Comparison of ENCODE assay signal across 9 mouse cellular contexts in the genomic region with DNA sequence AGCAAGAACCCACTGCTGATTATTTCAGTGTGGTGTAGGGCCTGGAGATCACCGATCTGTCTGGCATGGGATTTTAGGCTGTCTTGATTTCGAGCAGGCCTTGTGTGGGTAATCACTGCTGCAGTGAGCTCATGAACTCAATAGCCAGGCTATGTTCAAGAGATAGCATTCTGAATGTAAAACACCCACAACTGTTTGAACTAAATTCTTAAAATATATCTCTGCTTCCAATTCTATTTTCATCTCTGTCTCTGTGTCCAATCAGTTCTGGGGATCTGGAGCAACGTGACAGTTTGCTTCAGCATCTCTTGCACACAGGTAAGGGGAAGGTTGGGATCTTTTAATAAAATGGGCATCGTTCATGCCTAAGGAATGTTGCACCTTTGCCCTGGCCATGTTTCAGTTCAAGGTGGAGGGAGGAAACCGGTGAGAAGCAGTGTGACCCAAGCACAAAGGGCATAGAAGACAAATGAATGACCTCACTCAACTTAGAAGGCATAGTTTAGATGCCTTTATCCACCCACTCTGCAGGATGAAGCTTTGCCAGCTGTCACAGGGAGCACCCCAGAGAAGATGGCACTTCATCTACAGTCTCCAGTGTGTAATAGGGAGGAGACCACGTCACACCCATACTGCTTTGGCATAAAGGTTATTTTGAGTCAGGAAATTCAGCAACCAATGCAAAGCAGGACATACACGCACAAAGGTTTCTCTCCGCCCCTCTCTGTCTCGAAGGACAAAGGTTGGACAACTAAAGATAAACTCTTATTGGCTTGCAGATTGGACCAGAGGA. TPM values are rescaled to one million over a fixed set of nuclear protein-coding genes. Genes with fewer than 3 reads are reported as not detected.
DNase-seq lines count a peak whose midpoint lies in the region; ATAC-seq and TF ChIP-seq lines count a peak whose summit lies in the region.
"Had no signal": no experiment of that assay in that cellular context is flagged by ENCODE, and none has a peak within 500 bp of the region (broad histone marks: within the 10 kb centered on the region; RNA-seq: fewer than 3 reads in every experiment).

No protein-coding gene starts in this region.

- WGBS in cerebellum, adult 2 months, result 41% methylated on average over 9 of the region's 9 CpGs
- WGBS in hindbrain, embryonic 13.5 days, result 59% methylated on average over 9 of the region's 9 CpGs
- 42% methylated on average over 9 of the region's 9 CpGs for WGBS in liver, embryonic 12.5 days (ENCODE audit: insufficient replicate concordance)
- 45% methylated on average over 9 of the region's 9 CpGs for WGBS in stomach, embryonic 16.5 days

- DNase-seq in right cerebral cortex, adult 18-20 months, result peak; percentile 34
- DNase-seq in right cerebral cortex, postnatal 14 days, result no peak
- peak; percentile 44 to 47 for DNase-seq in cerebellum, adult 2 months
- DNase-seq in urinary bladder, postnatal 4 days (ENCODE audit: low spot score in 2 of 2), result no peak

- H3K27me3 ChIP-seq in cerebellum, adult 2 months (ENCODE audit: control insufficient read depth, insufficient read depth, low read length), result no peaks in the 10 kb centered on the region
- no peaks in the 10 kb centered on the region for H3K27me3 ChIP-seq in hindbrain, embryonic 13.5 days
- no peaks in the 10 kb centered on the region; the same call in 1 of the 2 replicates for H3K27me3 ChIP-seq in liver, embryonic 12.5 days (replicated peaks)
- H3K27me3 ChIP-seq in stomach, embryonic 16.5 days (ENCODE audit: control insufficient read depth, insufficient read depth, low read length), result no peaks in the 10 kb centered on the region

- H3K4me3 ChIP-seq in cerebellum, adult 2 months (replicated peaks; ENCODE audit: insufficient read depth, low read depth, low read length), result peak overlapping the region; percentile 49
- H3K4me3 ChIP-seq in hindbrain, embryonic 13.5 days, result peak overlapping the region; percentile 58
- peak overlapping the region; percentile 64 for H3K4me3 ChIP-seq in liver, embryonic 12.5 days
- H3K4me3 ChIP-seq in stomach, embryonic 16.5 days (replicated peaks; ENCODE audit: low read length), result peak overlapping the region; percentile 75

- peak overlapping the region; percentile 20; the same call in 1 of the 2 replicates for H3K27ac ChIP-seq in cerebellum, adult 2 months (ENCODE audit: insufficient read depth, low read length)
- H3K27ac ChIP-seq in hindbrain, embryonic 13.5 days, result peak overlapping the region; percentile 84
- H3K27ac ChIP-seq in liver, embryonic 12.5 days, result peak overlapping the region; percentile 82
- H3K27ac ChIP-seq in stomach, embryonic 16.5 days (ENCODE audit: low read length), result no peak overlapping the region

- H3K9ac ChIP-seq in hindbrain, embryonic 13.5 days, result peak overlapping the region; percentile 66
- H3K9ac ChIP-seq in liver, embryonic 12.5 days, result peak overlapping the region; percentile 76
- no peak overlapping the region for H3K9ac ChIP-seq in stomach, embryonic 16.5 days (ENCODE audit: low read length)

- no peak for TF ChIP-seq POLR2A in cerebellum, adult 2 months (IDR thresholded peaks at IDR 0.05; ENCODE audit: borderline replicate concordance, insufficient read depth, low read length)

- H3K9me3 ChIP-seq in hindbrain, embryonic 13.5 days, result no peaks in the 10 kb centered on the region
- H3K9me3 ChIP-seq in liver, embryonic 12.5 days (replicated peaks), result no peaks in the 10 kb centered on the region
- H3K9me3 ChIP-seq in stomach, embryonic 16.5 days (replicated peaks; ENCODE audit: control insufficient read depth, low read length), result no peaks in the 10 kb centered on the region

- no peak for ATAC-seq in hindbrain, embryonic 13.5 days (ENCODE audit: low FRiP score)
- ATAC-seq in liver, embryonic 12.5 days, result no peak
- no peak for ATAC-seq in stomach, embryonic 16.5 days (ENCODE audit: insufficient read depth, low FRiP score)
- no peak for ATAC-seq in erythroid progenitor cell, adult 5-6 weeks (replicated peaks; ENCODE audit: low FRiP score, poor library complexity, severe bottlenecking)

- peak overlapping the region; percentile 65 for H3K4me2 ChIP-seq in hindbrain, embryonic 13.5 days
- peak overlapping the region; percentile 91 for H3K4me2 ChIP-seq in liver, embryonic 12.5 days
- peak overlapping the region; percentile 67 for H3K4me2 ChIP-seq in stomach, embryonic 16.5 days (ENCODE audit: low read depth, low read length)

- H3K4me1 ChIP-seq in cerebellum, adult 2 months (ENCODE audit: control insufficient read depth, insufficient read depth, low read length), result peaks cover 4% of the 10 kb centered on the region; the same call in 1 of the 2 replicates
- peaks cover 23% of the 10 kb centered on the region for H3K4me1 ChIP-seq in hindbrain, embryonic 13.5 days (replicated peaks)
- peaks cover 63% of the 10 kb centered on the region for H3K4me1 ChIP-seq in liver, embryonic 12.5 days
- peaks cover 15% of the 10 kb centered on the region for H3K4me1 ChIP-seq in stomach, embryonic 16.5 days (ENCODE audit: control insufficient read depth, insufficient read depth, low read length)

- H3K36me3 ChIP-seq in hindbrain, embryonic 13.5 days, result no peaks in the 10 kb centered on the region
- no peaks in the 10 kb centered on the region for H3K36me3 ChIP-seq in liver, embryonic 12.5 days
- no peaks in the 10 kb centered on the region for H3K36me3 ChIP-seq in stomach, embryonic 16.5 days (ENCODE audit: control insufficient read depth, insufficient read depth, low read length)

- no peak for TF ChIP-seq CTCF in cerebellum, adult 2 months (IDR thresholded peaks at IDR 0.05; ENCODE audit: borderline replicate concordance, insufficient read depth, low read depth, low read length)

RNA-seq across cellular contexts. Expression of gene Olfr1423, which starts 36.7 kb away (rescaled TPM):
- not detected in 2 replicates for polyA plus RNA-seq in cerebellum, adult 2 months (2012; rRNA removed)
- polyA plus RNA-seq in hindbrain, embryonic 13.5 days (2015; fragmentation: Nextera tagmentation; extraction: Ambion mirVana), result not detected in 2 replicates
- polyA plus RNA-seq in liver, embryonic 12.5 days (2016; fragmentation: Nextera tagmentation; extraction: Ambion mirVana), result 0.02 TPM in 1 of 2 replicates, not detected in the other
- polyA plus RNA-seq in stomach, embryonic 16.5 days (2015; fragmentation: Nextera tagmentation; extraction: Ambion mirVana), result 0.03 TPM in 1 of 2 replicates, not detected in the other
- total RNA-seq in erythroid progenitor cell, adult 5-6 weeks (2015; ENCODE audit: low replicate concordance), result not detected in 2 replicates
- total RNA-seq in erythroid progenitor cell, adult 5-6 weeks (2017; ENCODE audit: low replicate concordance), result not detected in 2 replicates
- total RNA-seq: heart, adult 18-20 months had no signal

RNA-seq across cellular contexts. Expression of gene Osbp, which starts 38.7 kb away (rescaled TPM):
- 38.9 and 39.9 TPM in 2 replicates for polyA plus RNA-seq in cerebellum, adult 2 months (2012; rRNA removed)
- 3.9 and 4.3 TPM in 2 replicates for polyA plus RNA-seq in hindbrain, embryonic 13.5 days (2015; fragmentation: Nextera tagmentation; extraction: Ambion mirVana)
- 2.8 and 3.0 TPM in 2 replicates for polyA plus RNA-seq in liver, embryonic 12.5 days (2016; fragmentation: Nextera tagmentation; extraction: Ambion mirVana)
- 4.1 and 4.6 TPM in 2 replicates for polyA plus RNA-seq in stomach, embryonic 16.5 days (2015; fragmentation: Nextera tagmentation; extraction: Ambion mirVana)
- total RNA-seq in erythroid progenitor cell, adult 5-6 weeks (2015; ENCODE audit: low replicate concordance), result 23.5 and 34.6 TPM in 2 replicates
- total RNA-seq in erythroid progenitor cell, adult 5-6 weeks (2017; ENCODE audit: low replicate concordance), result 32.1 and 32.3 TPM in 2 replicates

RNA-seq across cellular contexts. Expression of gene Olfr1424, which starts 58.1 kb away (rescaled TPM):
- polyA plus RNA-seq in cerebellum, adult 2 months (2012; rRNA removed), result not detected in 2 replicates
- not detected in 2 replicates for polyA plus RNA-seq in hindbrain, embryonic 13.5 days (2015; fragmentation: Nextera tagmentation; extraction: Ambion mirVana)
- polyA plus RNA-seq in liver, embryonic 12.5 days (2016; fragmentation: Nextera tagmentation; extraction: Ambion mirVana), result not detected in 2 replicates
- not detected in 2 replicates for polyA plus RNA-seq in stomach, embryonic 16.5 days (2015; fragmentation: Nextera tagmentation; extraction: Ambion mirVana)
- total RNA-seq in erythroid progenitor cell, adult 5-6 weeks (2015; ENCODE audit: low replicate concordance), result not detected in 2 replicates
- not detected in 2 replicates for total RNA-seq in erythroid progenitor cell, adult 5-6 weeks (2017; ENCODE audit: low replicate concordance)
- total RNA-seq: heart, adult 18-20 months had no signal

Comparison
In these comparisons a context has a peak if more than half of its experiments do, and no peak if none do; other contexts are left out.
1. DNase-seq: peak in right cerebral cortex, adult 18-20 months (single experiment) and cerebellum, adult 2 months (2 of 2); none in right cerebral cortex, postnatal 14 days (single experiment) and urinary bladder, postnatal 4 days (0 of 2).
2. Peak in every context shown above with its lines, with median percentiles within 50 percentile points of each other: H3K4me3 ChIP-seq and H3K4me2 ChIP-seq.